Mouse (Mus musculus): ENCODE measurements around the gene Gpr157. TPM values are rescaled to one million over a fixed set of nuclear protein-coding genes. Genes with fewer than 3 reads are reported as not detected.

The Gpr157 gene
- polyA plus RNA-seq, 1 experiment from 2014 or later, result 0.42 TPM

GRCm38 (mm10) chr4:150144242-150144641, 57.1 kb downstream of the Gpr157 start:
- no peak for DNase-seq (ENCODE audit: low spot score)

- no peak for DNase-seq (ENCODE audit: low spot score)
Observed at GRCm38 (mm10) chr4:150146286-150146685, 59.1 kb downstream of the Gpr157 start.

GRCm38 (mm10) chr4:150151045-150151444, 63.9 kb downstream of the Gpr157 start:
- no peak for DNase-seq (ENCODE audit: low spot score)

GRCm38 (mm10) chr4:150152483-150152882, 65.3 kb downstream of the Gpr157 start:
- DNase-seq (ENCODE audit: low spot score), result no peak

- DNase-seq (ENCODE audit: low spot score), result no peak
Observed at GRCm38 (mm10) chr4:150155301-150155700, 68.1 kb downstream of the Gpr157 start.

MicroRNA genes within 50 kb of the gene (microRNA counts, 519-probe panel; counts per million panel counts)
- microRNA mmu-miR-34a, result 473 counts per million, percentile 71 among the panel's probes with 10 or more counts

Small RNA genes lying within 50 kb of the gene (microRNA-seq; reads per million reads assigned to microRNA genes)
- 923 reads per million, percentile 71 among the genes with 10 or more reads in this experiment for gene Mir34a (ENCODE audit: borderline number of aligned reads)

Other genes starting within 250 kb of the Gpr157 start
- gene Spsb1, start 132.3 kb upstream of the Gpr157 start, polyA plus RNA-seq (2015; fragmentation: Nextera tagmentation; extraction: Ambion mirVana), result 9.0 and 9.5 TPM in 2 replicates
- 12.3 and 13.8 TPM in 2 replicates for gene H6pd, start 78.3 kb upstream of the Gpr157 start, polyA plus RNA-seq (2015; fragmentation: Nextera tagmentation; extraction: Ambion mirVana)
- gene Slc2a5, start 31.9 kb downstream of the Gpr157 start, polyA plus RNA-seq (2015; fragmentation: Nextera tagmentation; extraction: Ambion mirVana), result 0.17 and 0.22 TPM in 2 replicates
- not detected in 2 replicates for gene Slc2a7, start 61.6 kb downstream of the Gpr157 start, polyA plus RNA-seq (2015; fragmentation: Nextera tagmentation; extraction: Ambion mirVana)
- gene Car6, start 114.0 kb downstream of the Gpr157 start, polyA plus RNA-seq (2015; fragmentation: Nextera tagmentation; extraction: Ambion mirVana), result 0.30 and 0.93 TPM in 2 replicates
- 700 and 780 TPM in 2 replicates for gene Eno1, start 149.4 kb downstream of the Gpr157 start, polyA plus RNA-seq (2015; fragmentation: Nextera tagmentation; extraction: Ambion mirVana)
- 9.8 and 13.6 TPM in 2 replicates for gene Rere, start 194.3 kb downstream of the Gpr157 start, polyA plus RNA-seq (2015; fragmentation: Nextera tagmentation; extraction: Ambion mirVana)